ENCODE assay signal across 8 mouse cellular contexts in the genomic region with DNA sequence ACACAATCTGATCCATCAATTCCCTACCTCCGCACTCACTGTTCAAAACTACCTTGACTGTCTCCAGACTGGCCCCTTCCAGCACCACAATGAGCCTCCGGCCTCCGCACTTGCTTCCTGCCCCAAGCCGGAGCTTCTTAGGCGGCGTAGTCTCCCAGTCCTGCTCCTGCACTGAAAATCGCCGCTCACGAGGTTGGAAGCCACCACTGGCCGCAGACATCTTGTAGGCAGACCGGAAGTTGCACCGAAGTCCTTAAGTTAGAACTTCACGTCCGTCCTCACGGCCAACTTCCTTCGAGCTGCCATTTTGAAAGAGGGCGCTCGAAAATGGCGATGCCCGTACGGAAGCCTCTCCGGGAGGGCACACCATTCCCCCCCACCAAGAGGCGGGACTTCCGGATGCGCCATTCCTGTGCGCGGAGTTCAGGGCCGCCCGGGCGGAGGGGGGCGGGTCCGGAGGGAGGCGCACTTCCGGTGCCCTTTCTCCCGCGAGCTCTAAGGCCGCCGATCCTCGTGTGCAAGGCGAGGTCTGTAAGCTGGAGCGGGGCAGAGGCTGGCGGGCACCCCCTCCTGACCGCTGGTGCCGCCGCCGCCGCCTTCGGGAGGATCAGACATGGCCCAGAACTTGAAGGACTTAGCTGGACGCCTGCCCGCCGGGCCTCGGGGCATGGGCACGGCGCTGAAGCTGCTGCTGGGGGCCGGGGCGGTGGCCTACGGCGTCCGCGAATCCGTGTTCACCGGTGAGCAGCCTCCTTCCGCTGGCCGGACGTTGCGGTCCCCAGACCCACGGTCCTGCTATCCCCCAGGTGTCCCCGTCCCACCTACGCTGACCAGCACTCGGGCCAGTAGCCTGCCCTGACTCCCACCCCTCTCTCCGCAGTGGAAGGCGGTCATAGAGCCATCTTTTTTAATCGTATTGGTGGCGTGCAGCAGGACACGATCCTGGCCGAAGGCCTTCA. TPM values are rescaled to one million over a fixed set of nuclear protein-coding genes. Genes with fewer than 3 reads are reported as not detected.
DNase-seq lines count a peak whose midpoint lies in the region; ATAC-seq lines count a peak whose summit lies in the region.

Gene Emg1, minus strand, starts transcription at position 355 of the 959 bp plus-strand sequence.
Gene Phb2, plus strand, starts transcription at position 513 of the 959 bp plus-strand sequence.

- peak; percentile 99 for DNase-seq in adrenal gland, adult (ENCODE audit: inconsistent age in 2 of 2, low spot score in 1 of 2)
- DNase-seq in embryo, embryonic 10.5 days (ENCODE audit: low spot score), result peak; percentile 99
- DNase-seq in gastrocnemius, postnatal 14 days, result peak; percentile 99
- peak; percentile 97 to 99 for DNase-seq in left cerebral cortex, postnatal 10 days (ENCODE audit: extremely low spot score in 1 of 2, low spot score in 2 of 2)
- DNase-seq in right cerebral cortex, postnatal 25 days, result peak; percentile 98
- DNase-seq in urinary bladder, postnatal 4 days (ENCODE audit: low spot score in 2 of 2), result peak; percentile 97 to 98

- intact Hi-C loops in gastrocnemius, postnatal 14 days (cut with DNase I; ENCODE audit: low total_unique reads), result loop anchor here (5.0 kb wide), 1 partner anchor 35 kb away; no protein-coding TSS in a partner anchor
- intact Hi-C loops in left cerebral cortex, postnatal 10 days (cut with DNase I), result no loop called here

- ATAC-seq in inflammation-experienced regulatory T-cells, adult 6 months, result peak; percentile 93
- ATAC-seq in megakaryocyte-erythroid progenitor cell, adult 5-6 weeks (replicated peaks; ENCODE audit: low FRiP score, low TSS enrichment, poor library complexity, severe bottlenecking), result peak; percentile 87

RNA-seq across cellular contexts. Expression of gene Emg1, which starts in this region (rescaled TPM):
- total RNA-seq in gastrocnemius, postnatal 14 days (2021), result 10 to 100 TPM; 51.8 to 57.5 TPM
- polyA plus RNA-seq in inflammation-experienced regulatory T-cells, adult 6 months (2017; shearing (Covaris generic)), result 100 to 1,000 TPM; 373 to 490 (median 480) TPM
- 10 to 100 TPM; 38.0 to 42.6 TPM for total RNA-seq in left cerebral cortex, postnatal 10 days (2021)
- 242 and 387 TPM in 2 replicates for total RNA-seq in megakaryocyte-erythroid progenitor cell, adult 5-6 weeks (2014; fragmentation: Nextera tagmentation)
- 375 and 422 TPM in 2 replicates for total RNA-seq in megakaryocyte-erythroid progenitor cell, adult 5-6 weeks (2017)

RNA-seq across cellular contexts. Expression of gene Phb2, which starts in this region (rescaled TPM):
- 100 to 1,000 TPM; 179 to 184 TPM for total RNA-seq in gastrocnemius, postnatal 14 days (2021)
- polyA plus RNA-seq in inflammation-experienced regulatory T-cells, adult 6 months (2017; shearing (Covaris generic)), result 10 to 100 TPM; 60.8 to 70.7 (median 70.0) TPM
- 100 to 1,000 TPM; 151 to 160 TPM for total RNA-seq in left cerebral cortex, postnatal 10 days (2021)
- total RNA-seq in megakaryocyte-erythroid progenitor cell, adult 5-6 weeks (2014; fragmentation: Nextera tagmentation), result 467 and 537 TPM in 2 replicates
- total RNA-seq in megakaryocyte-erythroid progenitor cell, adult 5-6 weeks (2017), result 474 and 558 TPM in 2 replicates

Comparison
In these comparisons a context has a peak if more than half of its experiments do, and no peak if none do; other contexts are left out.
1. Peak in every context shown above with its lines: DNase-seq and ATAC-seq.
2. RNA of gene Emg1 (total RNA-seq): 242 to 422 TPM in megakaryocyte-erythroid progenitor cell, adult 5-6 weeks; 51.8 to 57.5 TPM in gastrocnemius, postnatal 14 days and 38.0 to 42.6 TPM in left cerebral cortex, postnatal 10 days; every median in the first group is over 4 times any median in the second.